Mouse (Mus musculus): ENCODE measurements at regions not wholly inside any gene's neighbourhood (a gene's known extent, or its start where the extent isn't known, plus 50 kb on each side); places are given as distances from the start of the nearest gene placed in this dataset.

DNA sequence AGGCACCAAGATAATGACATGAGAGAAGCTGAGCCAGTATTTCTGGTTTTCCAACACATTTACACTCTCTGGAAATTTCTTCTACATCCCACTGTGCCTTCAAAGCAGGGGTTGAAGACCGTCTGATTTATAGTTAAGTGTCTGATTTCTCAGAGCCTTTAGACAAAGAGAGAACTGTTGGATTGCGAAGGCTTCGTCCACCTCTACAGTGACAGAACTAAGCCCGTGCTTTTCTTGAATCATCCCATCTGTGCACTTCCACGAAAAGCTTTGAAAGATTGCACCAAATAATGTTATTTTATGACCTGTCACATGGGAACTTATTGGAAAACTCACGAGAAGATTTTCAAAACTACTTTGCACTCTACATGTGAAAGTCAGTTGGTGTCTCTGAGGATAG, 239.3 kb downstream of the Fam198b start:
- TF ChIP-seq ZNF384 (IDR thresholded peaks at IDR 0.05; ENCODE audit: low read depth, low read length) (no peak), CHD2 (IDR thresholded peaks at IDR 0.05; ENCODE audit: low read depth, low read length) (no peak), MAFK (IDR thresholded peaks at IDR 0.05; ENCODE audit: insufficient read depth, low read depth, low read length) (no peak), HCFC1 (IDR thresholded peaks at IDR 0.05; ENCODE audit: borderline replicate concordance, insufficient read depth, low read length) (no peak), ZC3H11A (IDR thresholded peaks at IDR 0.05; ENCODE audit: borderline replicate concordance, low read depth, low read length) (no peak)
